Mouse (Mus musculus) neural tube, embryonic 13.5 days (tissue): ENCODE data around the gene Slc2a1. TPM values are rescaled to one million over a fixed set of nuclear protein-coding genes. Genes with fewer than 3 reads are reported as not detected.

Experiments
- ATAC-seq: fragments of 200-750 bp; cut with Nextera tagmentation; 2 replicates; pipeline ENCODE4 v1.8.0; 2017; ENCODE audit warnings: low read depth, mild to moderate bottlenecking, moderate TSS enrichment, moderate library complexity
- H3K27ac ChIP-seq: fragments of 300-500 bp; sonication (generic); replicated peaks from 2 replicates; pipeline ENCODE4 v1.5.1; 2015; ENCODE audit warnings: moderate library complexity, mild to moderate bottlenecking, inconsistent platforms
- H3K27me3 ChIP-seq: fragments of 300-500 bp; sonication (generic); 2 replicates; pipeline ENCODE4 v1.6.1; 2015; ENCODE audit warnings: mild to moderate bottlenecking, inconsistent platforms
- H3K36me3 ChIP-seq: fragments of 300-500 bp; sonication (generic); 2 replicates; pipeline ENCODE4 v1.6.1; 2015; ENCODE audit warnings: mild to moderate bottlenecking, inconsistent platforms
- H3K4me1 ChIP-seq: fragments of 300-500 bp; sonication (generic); replicated peaks from 2 replicates; pipeline ENCODE4 v1.6.1; 2015; ENCODE audit warnings: inconsistent platforms
- H3K4me2 ChIP-seq: fragments of 300-500 bp; sonication (generic); 2 replicates; pipeline ENCODE4 v1.6.1; 2015; ENCODE audit warnings: inconsistent platforms, mild to moderate bottlenecking, moderate library complexity
- H3K4me3 ChIP-seq: fragments of 300-500 bp; sonication (generic); 2 replicates; pipeline ENCODE4 v1.5.1; 2015; ENCODE audit warnings: mild to moderate bottlenecking, inconsistent platforms
- H3K9ac ChIP-seq: fragments of 300-500 bp; sonication (generic); 2 replicates; pipeline ENCODE4 v1.6.1; 2015; ENCODE audit warnings: moderate library complexity, mild to moderate bottlenecking, inconsistent platforms
- H3K9me3 ChIP-seq: fragments of 300-500 bp; sonication (generic); 2 replicates; pipeline ENCODE4 v1.6.1; 2016; ENCODE audit warnings: inconsistent platforms
- WGBS: fragments of 180-500 bp; shearing (Covaris S2); methylation state at CpG from one replicate; pipeline ENCODE4 v1.1.7; 2015; 5-methylcytosine and 5-hydroxymethylcytosine counted together
- polyA plus RNA-seq: library from polyadenylated mRNA; unstranded; fragments of >200 nt; fragmentation: Nextera tagmentation; extraction: Ambion mirVana; gene quantifications from 2 replicates; pipeline ENCODE4 v1.2.1, GENCODE M21; 2015

Gene Slc2a1
- polyA plus RNA-seq, 1 experiment from 2014 or later, result 90.4 TPM

DNA sequence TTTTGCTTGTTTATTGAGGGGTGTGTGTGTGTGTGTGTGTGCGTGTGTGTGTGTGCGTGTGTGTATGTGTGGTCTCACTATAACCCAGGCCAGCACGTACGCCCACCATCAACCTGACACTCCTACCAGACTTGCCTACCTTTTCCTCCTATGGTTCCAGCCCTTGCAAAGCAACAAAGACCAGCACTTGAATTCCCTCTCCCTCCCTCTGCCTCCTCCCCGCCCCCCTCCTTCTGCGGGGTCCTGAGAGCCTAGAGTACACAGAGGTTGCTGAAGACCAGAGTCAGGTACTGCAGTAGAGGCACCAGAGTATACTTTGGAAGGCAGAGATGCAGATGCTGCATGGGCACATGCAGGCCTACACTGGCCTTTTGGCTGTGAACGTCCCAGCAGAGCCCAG, 33.2 kb upstream of the Slc2a1 start:
- Histone ChIP-seq H3K4me1 (peaks cover 40% of the 10 kb centered on the region), H3K4me2 (no peak overlapping the region), H3K9ac (no peak overlapping the region), H3K9me3 (no peaks in the 10 kb centered on the region), H3K27me3 (peaks cover 26% of the 10 kb centered on the region), H3K4me3 (no peak overlapping the region), H3K36me3 (no peaks in the 10 kb centered on the region), H3K27ac (no peak overlapping the region)
- 31% methylated on average over 7 of the region's 7 CpGs for WGBS
- ATAC-seq, result no peak

DNA sequence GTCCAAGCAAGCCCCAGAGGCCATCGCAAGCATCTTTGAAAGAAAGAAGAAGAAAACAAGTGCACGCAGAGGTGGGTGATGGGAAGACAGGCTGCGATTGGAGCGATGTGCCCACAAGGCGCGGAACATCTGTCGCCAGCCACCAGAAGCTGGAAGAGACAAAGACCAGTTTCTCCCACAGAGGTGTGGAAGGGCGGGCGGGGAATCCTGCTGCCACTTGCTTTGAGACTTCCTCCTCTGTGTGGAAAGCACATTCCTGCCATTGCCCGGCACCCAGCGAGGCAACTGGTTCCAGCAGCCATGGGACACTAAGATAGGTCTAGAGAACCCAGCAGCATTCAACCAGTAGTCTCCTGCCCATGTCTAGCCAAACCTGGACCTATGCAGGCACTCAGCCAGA, 32.2 kb upstream of the Slc2a1 start:
- Histone ChIP-seq H3K4me3 (no peak overlapping the region), H3K4me1 (peaks cover 30% of the 10 kb centered on the region), H3K27me3 (peaks cover 26% of the 10 kb centered on the region), H3K9ac (no peak overlapping the region), H3K4me2 (no peak overlapping the region), H3K27ac (no peak overlapping the region), H3K36me3 (no peaks in the 10 kb centered on the region), H3K9me3 (no peaks in the 10 kb centered on the region)
- no peak for ATAC-seq
- 78% methylated on average over 11 of the region's 11 CpGs for WGBS

DNA sequence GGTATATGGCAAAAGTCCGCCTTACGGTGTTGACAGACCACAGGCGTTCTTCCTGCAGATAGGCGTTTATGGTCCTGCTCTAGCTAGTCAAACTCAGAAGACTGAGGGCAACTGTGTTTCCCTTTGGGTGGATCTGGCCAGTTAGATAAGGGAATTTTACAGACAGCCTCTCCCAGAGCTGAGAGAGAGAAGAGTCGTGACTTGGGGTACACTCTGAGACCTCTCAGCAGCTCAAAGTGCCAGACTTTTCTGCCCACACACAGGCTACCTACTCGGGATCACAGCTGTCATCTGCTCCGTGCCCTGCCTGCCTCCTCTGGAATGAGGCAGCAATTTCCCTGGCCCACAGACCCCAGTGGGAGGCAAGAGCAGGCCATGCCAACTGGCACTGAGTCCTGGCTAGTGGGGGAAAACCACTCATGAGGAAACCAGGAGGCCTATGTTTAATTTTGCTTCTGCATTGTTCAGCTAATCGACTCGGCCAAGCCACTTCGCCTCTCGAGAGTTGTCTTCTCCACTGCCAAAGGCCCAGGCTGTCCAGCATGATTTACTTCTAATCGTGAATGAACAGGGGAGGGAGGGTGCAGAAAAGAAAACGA, 31.3 kb upstream of the Slc2a1 start:
- no peak overlapping the region for H3K4me3 ChIP-seq
- no peak overlapping the region for H3K27ac ChIP-seq
- H3K4me1 ChIP-seq, result peaks cover 21% of the 10 kb centered on the region
- no peak for ATAC-seq
- H3K9ac ChIP-seq, result no peak overlapping the region
- peaks cover 18% of the 10 kb centered on the region for H3K27me3 ChIP-seq
- H3K9me3 ChIP-seq, result no peaks in the 10 kb centered on the region
- H3K36me3 ChIP-seq, result no peaks in the 10 kb centered on the region
- 44% methylated on average over 13 of the region's 13 CpGs for WGBS
- no peak overlapping the region for H3K4me2 ChIP-seq

DNA sequence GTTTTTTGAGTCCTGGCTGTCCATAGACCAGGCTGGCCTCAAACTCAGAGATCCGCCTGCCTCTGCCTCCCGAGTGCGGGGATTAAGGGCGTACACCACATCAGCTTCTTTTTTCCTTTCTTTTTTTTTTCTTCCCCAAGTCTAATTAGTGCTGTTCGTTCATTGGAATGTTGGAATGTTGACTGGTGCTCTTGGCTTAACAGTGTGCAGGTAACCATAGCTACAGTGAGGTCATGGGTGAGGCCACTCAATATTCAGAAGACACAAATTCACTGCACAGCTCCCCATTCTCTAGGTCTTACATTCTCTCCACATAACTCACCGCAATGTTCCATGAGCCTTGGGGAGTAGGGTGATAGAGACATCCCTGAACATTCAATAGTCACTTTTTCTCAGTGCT, 28.6 kb upstream of the Slc2a1 start:
- Histone ChIP-seq H3K36me3 (no peaks in the 10 kb centered on the region), H3K9me3 (no peaks in the 10 kb centered on the region), H3K27me3 (no peaks in the 10 kb centered on the region), H3K4me2 (no peak overlapping the region), H3K27ac (no peak overlapping the region), H3K9ac (no peak overlapping the region), H3K4me1 (peaks cover 13% of the 10 kb centered on the region), H3K4me3 (no peak overlapping the region)
- 93% methylated on average over 6 of the region's 6 CpGs for WGBS
- no peak for ATAC-seq

DNA sequence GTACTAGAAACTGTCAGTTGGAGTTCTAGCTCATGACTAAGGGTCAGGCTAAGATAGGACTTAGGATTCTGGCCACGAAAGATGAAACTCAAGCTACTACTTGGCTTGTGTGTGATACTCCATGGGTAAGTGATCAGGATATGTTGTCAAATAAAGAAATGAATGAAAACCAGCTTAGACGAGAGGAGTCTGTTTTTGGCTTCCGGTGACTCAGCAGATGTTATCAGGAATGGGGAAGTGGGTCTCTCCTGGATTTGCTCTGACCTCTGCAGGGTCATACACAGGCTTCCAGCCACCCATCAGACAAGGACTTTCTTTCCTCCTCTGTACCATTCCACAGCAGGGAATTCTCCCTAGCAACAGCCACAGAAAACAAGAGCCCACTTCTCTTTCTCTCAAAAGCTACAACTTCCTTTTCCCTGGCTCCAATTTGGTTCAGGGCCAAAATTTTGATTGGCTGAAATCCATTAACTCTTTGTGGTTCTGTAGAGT, 25.7 kb upstream of the Slc2a1 start:
- ATAC-seq, result no peak; the same call in 1 of the 2 replicates
- Histone ChIP-seq H3K36me3 (no peaks in the 10 kb centered on the region), H3K9me3 (no peaks in the 10 kb centered on the region), H3K4me2 (no peak overlapping the region), H3K27ac (no peak overlapping the region), H3K27me3 (no peaks in the 10 kb centered on the region), H3K9ac (no peak overlapping the region), H3K4me1 (0 out of 2 replicates have a peak, but pooled peaks cover 3% of the 10 kb centered on the region), H3K4me3 (no peak overlapping the region)
- 65% methylated on average over 3 of the region's 3 CpGs for WGBS

DNA sequence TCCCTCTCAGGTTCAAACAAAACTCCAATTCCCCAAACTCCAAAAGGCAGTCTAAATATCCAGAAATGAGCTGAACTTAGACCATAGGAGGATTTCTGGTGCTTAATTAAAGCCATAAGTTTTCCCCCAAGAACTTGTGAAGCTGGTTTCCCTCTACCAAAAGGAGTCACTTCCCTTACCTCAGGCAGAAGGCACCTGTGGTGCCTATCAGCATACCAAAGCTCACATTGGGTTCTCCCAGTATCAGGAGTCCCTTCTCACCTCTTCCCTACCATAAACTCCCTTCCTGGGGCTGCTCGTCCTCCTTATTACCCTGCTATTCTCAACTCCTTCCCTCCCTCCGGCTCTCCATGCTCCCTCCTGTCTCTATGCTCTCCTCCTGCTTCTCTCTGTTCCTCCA, 20.1 kb upstream of the Slc2a1 start:
- Histone ChIP-seq H3K4me1 (no peaks in the 10 kb centered on the region), H3K4me3 (no peak overlapping the region), H3K27me3 (no peaks in the 10 kb centered on the region), H3K4me2 (no peak overlapping the region), H3K9me3 (no peaks in the 10 kb centered on the region), H3K36me3 (no peaks in the 10 kb centered on the region), H3K9ac (no peak overlapping the region), H3K27ac (no peak overlapping the region)
- 36% methylated on average over 2 of the region's 2 CpGs for WGBS
- ATAC-seq, result no peak

DNA sequence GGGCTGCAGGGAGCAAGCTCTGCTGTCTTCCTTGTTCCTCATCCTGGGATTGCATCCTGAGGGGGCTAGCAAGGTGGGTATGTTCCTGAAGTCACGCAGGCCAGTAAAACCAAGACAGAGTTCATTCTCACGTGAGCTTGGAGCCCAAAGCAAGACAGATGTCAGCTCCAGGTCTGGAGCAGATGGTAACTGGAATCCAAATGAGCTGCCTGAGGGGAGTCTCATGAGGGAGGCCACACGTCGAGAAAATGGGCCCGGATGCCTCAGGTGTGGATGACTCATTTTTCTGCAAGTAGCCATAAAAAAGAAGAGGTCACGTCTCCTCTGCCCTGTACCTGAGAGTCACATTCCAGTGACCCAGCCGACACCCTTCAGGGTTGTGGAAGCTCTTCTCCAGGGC, 14.6 kb upstream of the Slc2a1 start:
- no peaks in the 10 kb centered on the region for H3K9me3 ChIP-seq
- H3K4me2 ChIP-seq, result no peak overlapping the region
- no peak for ATAC-seq
- no peaks in the 10 kb centered on the region for H3K4me1 ChIP-seq
- H3K27me3 ChIP-seq, result no peaks in the 10 kb centered on the region
- H3K4me3 ChIP-seq, result no peak overlapping the region
- WGBS, result 61% methylated on average over 7 of the region's 7 CpGs
- H3K36me3 ChIP-seq, result no peaks in the 10 kb centered on the region
- H3K9ac ChIP-seq, result no peak overlapping the region
- H3K27ac ChIP-seq, result no peak overlapping the region

DNA sequence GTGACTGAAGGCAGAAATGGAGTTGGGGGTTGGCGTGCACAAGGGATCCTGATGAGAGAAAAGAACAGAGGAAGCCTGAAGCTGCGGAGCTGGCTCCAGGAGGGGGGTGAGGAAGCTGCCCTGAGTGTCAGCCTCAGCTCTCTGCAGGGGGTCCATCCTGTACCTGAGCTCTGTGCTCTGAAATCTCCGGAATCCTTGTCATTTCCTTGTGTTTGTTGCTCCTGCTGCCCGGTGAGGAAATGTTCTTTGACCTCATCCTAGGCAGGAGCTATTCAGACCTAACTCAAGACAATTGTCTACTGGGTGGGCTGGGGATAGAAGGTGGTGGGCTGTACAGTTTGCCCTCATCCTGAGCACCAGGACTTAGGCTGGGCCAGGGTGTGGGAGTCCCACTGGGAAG, 13.5 kb upstream of the Slc2a1 start:
- Histone ChIP-seq H3K27ac (no peak overlapping the region), H3K27me3 (no peaks in the 10 kb centered on the region), H3K36me3 (no peaks in the 10 kb centered on the region), H3K9ac (no peak overlapping the region), H3K9me3 (no peaks in the 10 kb centered on the region), H3K4me3 (no peak overlapping the region), H3K4me2 (no peak overlapping the region), H3K4me1 (no peaks in the 10 kb centered on the region)
- ATAC-seq, result no peak
- 31% methylated on average over 4 of the region's 4 CpGs for WGBS

DNA sequence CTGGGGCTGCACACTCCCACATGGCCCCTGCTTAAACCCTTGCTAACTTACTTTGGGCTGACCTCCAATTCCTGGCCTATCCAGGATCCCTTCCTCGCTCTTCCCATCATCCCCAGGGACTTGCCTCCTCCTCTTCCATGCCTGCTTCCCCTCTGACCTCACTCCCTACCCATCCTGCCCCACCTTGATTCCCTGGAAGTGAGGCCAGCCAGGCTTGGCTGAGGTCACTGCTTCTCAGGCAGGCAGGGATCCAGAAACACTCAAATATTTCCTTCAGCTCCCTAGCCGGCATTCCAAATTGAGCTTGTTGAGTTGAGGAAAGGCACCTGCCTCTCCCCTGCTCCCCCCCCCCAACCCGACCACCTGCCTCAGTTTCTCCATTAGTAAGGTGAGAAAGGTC, 12.1 kb upstream of the Slc2a1 start:
- Histone ChIP-seq H3K4me1 (no peaks in the 10 kb centered on the region), H3K27me3 (no peaks in the 10 kb centered on the region), H3K4me3 (no peak overlapping the region), H3K9me3 (no peaks in the 10 kb centered on the region), H3K27ac (no peak overlapping the region), H3K36me3 (no peaks in the 10 kb centered on the region), H3K4me2 (no peak overlapping the region), H3K9ac (no peak overlapping the region)
- ATAC-seq, result no peak
- WGBS, result 82% methylated on average over 3 of the region's 3 CpGs

DNA sequence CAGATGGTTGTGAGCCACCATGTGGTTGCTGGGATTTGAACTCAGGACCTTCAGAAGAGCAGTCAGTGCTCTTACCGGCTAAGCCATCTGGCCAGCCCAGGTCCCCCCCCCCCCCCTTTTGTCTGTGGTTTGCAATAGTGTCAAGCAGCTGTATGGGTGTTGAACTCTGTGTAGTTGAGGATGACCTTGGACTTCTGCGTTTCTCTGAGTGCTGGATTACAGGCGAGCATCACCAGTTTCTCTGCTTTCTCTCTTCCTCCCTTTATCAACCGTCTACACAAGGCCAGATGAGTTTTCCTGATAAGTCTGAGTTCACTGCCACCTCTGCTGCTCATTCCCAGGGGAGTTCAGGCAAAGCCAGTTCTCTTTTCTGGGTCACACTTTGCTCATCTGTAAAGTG, 11.1 kb upstream of the Slc2a1 start:
- H3K4me3 ChIP-seq, result no peak overlapping the region

DNA sequence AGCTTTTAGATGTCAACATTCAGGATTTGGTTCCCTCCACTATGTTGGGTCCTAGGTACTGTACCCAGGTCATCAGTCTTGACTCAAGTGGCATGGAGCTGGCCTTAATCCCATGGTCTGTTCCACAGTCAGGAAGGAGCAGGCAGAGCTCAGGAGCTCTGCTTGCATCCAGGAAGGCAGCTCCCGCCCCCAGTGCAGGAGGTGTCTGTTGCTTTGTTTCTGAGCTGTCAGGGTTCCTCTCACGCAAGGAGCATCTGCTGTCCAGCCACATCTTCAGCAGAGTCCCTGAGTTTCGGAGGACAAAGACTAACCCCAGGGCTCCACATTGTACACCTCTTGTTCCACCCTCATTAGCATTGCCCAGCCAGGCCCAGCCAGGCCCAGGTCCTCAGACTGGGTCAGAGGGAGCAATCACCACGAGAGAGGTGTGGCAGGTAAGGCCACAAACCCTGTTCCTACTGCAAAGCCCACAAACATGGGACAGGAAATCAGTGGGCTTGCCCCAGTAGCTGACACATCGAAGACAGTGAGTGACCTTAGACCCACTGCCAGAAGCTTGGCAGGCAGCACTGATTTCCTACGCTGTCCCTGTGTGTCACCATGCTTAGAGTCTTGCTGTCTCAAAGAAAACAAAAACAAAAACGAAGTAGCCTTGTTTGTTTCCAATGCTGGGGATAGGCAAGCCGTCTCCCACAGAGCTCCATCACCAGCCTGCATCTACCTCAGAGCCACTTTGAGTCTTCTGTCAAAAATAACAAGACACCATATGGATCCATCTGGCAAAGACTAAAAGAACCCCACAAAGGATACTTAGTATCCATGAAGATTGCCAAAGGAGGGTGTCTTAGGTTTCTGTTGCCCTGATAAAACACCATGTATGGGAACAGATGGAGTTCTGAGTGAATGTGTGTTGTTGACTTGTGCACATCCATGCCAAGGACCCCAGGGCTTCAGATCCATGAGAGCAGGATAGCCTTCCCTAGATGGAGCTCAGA, 10.0 kb upstream of the Slc2a1 start:
- Histone ChIP-seq H3K36me3 (no peaks in the 10 kb centered on the region), H3K4me3 (no peak overlapping the region), H3K27ac (no peak overlapping the region), H3K4me1 (no peaks in the 10 kb centered on the region), H3K9ac (no peak overlapping the region), H3K9me3 (no peaks in the 10 kb centered on the region), H3K4me2 (no peak overlapping the region), H3K27me3 (no peaks in the 10 kb centered on the region)
- whole genome bisulfite sequencing, result 64% methylated on average over 8 of the region's 8 CpGs
- ATAC-seq, result no peak

More for the DNA sequence above, 11.1 kb upstream of the Slc2a1 start:
- Histone ChIP-seq H3K9ac (no peak overlapping the region), H3K36me3 (no peaks in the 10 kb centered on the region), H3K9me3 (no peaks in the 10 kb centered on the region), H3K27me3 (no peaks in the 10 kb centered on the region), H3K4me1 (no peaks in the 10 kb centered on the region), H3K27ac (no peak overlapping the region), H3K4me2 (no peak overlapping the region)
- 97% methylated on average over 4 of the region's 4 CpGs for WGBS
- no peak for ATAC-seq

DNA sequence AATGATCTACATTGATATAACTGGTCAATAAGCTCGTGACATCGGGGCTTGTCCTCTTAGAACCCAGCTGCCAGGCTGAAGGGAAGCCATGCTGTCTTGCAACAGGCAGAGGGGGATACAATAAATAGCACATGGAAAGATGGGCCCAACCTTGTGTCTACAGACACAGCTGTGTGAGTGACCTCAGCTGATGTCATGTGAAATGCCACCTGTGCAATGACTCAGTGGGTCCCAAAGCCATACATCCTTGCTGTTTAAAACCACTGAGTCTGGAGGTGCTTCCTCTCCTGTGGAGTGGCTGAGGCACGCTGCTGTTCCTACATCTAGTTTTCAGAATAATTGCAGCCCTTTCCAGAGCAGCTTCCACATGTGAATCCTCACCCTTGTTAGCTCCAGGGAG, 7.1 kb upstream of the Slc2a1 start:
- no peaks in the 10 kb centered on the region for H3K27me3 ChIP-seq
- H3K9ac ChIP-seq, result no peak overlapping the region
- H3K27ac ChIP-seq, result no peak overlapping the region
- no peaks in the 10 kb centered on the region for H3K9me3 ChIP-seq
- no peak for ATAC-seq
- H3K4me3 ChIP-seq, result no peak overlapping the region
- H3K4me1 ChIP-seq, result peaks cover 15% of the 10 kb centered on the region
- 85% methylated on average over 3 of the region's 3 CpGs for WGBS
- H3K36me3 ChIP-seq, result no peaks in the 10 kb centered on the region
- no peak overlapping the region for H3K4me2 ChIP-seq
